Mouse (Mus musculus): ENCODE data around the gene Ptprs. TPM values are rescaled to one million over a fixed set of nuclear protein-coding genes. Genes with fewer than 3 reads are reported as not detected.

Gene Ptprs
- polyA plus RNA-seq, 1 experiment from 2014 or later, result 106 TPM

GRCm38 (mm10) chr17:56384903-56385302 lies 91.4 kb downstream of the Ptprs start:
- no peak overlapping the region for H3K4me3 ChIP-seq
- WGBS, result 83% methylated on average over 6 of the region's 6 CpGs
- no peaks in the 10 kb centered on the region for H3K27me3 ChIP-seq
- no peak overlapping the region for H3K9ac ChIP-seq
- H3K9me3 ChIP-seq, result no peaks in the 10 kb centered on the region
- no peak overlapping the region for H3K27ac ChIP-seq
- peaks cover 95% of the 10 kb centered on the region for H3K36me3 ChIP-seq
- H3K4me2 ChIP-seq (replicated peaks), result no peak overlapping the region
- ATAC-seq (ENCODE audit: low FRiP score, low read depth), result no peak
- H3K4me1 ChIP-seq, result no peaks in the 10 kb centered on the region

- H3K27me3 ChIP-seq, result no peaks in the 10 kb centered on the region
- 65% methylated on average over 8 of the region's 8 CpGs for WGBS
- peaks cover 95% of the 10 kb centered on the region for H3K36me3 ChIP-seq
- no peak overlapping the region for H3K4me3 ChIP-seq
- H3K9ac ChIP-seq, result no peak overlapping the region
- H3K27ac ChIP-seq, result no peak overlapping the region
- H3K4me2 ChIP-seq (replicated peaks), result no peak overlapping the region
- H3K4me1 ChIP-seq, result no peaks in the 10 kb centered on the region
- no peak for ATAC-seq (ENCODE audit: low FRiP score, low read depth)
- no peaks in the 10 kb centered on the region for H3K9me3 ChIP-seq
Observed at GRCm38 (mm10) chr17:56382997-56383396, 93.3 kb downstream of the Ptprs start.

GRCm38 (mm10) chr17:56381183-56381582 lies 95.1 kb downstream of the Ptprs start:
- Histone ChIP-seq H3K4me2 (replicated peaks) (no peak overlapping the region), H3K4me1 (no peaks in the 10 kb centered on the region), H3K27me3 (no peaks in the 10 kb centered on the region), H3K27ac (no peak overlapping the region), H3K4me3 (no peak overlapping the region), H3K36me3 (peaks cover 96% of the 10 kb centered on the region), H3K9me3 (no peaks in the 10 kb centered on the region), H3K9ac (no peak overlapping the region)
- ATAC-seq (ENCODE audit: low FRiP score, low read depth), result no peak
- WGBS, result 80% methylated on average over 5 of the region's 5 CpGs

DNA sequence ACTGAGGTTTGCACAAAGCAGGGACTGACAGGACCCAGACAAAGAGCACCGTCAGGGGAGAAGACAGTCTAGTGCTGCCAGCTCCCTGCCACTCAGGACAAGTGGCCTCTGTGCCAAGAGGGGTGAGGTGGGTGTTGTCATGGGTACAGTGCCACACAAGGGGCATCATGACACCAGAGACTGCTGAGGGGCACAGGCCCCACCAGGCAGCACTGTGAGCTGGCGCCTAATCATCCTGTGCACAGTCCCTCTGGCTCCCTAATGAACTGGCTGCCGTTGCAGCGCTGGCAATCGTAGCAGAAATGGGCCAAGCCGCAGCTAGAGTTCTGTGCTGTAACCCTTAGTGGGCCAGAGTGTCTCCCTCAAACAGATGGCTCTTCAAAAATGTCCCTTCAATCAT lies 96.0 kb downstream of the Ptprs start:
- WGBS, result 81% methylated on average over 6 of the region's 6 CpGs
- Histone ChIP-seq H3K36me3 (peaks cover 96% of the 10 kb centered on the region), H3K4me1 (no peaks in the 10 kb centered on the region)

DNA sequence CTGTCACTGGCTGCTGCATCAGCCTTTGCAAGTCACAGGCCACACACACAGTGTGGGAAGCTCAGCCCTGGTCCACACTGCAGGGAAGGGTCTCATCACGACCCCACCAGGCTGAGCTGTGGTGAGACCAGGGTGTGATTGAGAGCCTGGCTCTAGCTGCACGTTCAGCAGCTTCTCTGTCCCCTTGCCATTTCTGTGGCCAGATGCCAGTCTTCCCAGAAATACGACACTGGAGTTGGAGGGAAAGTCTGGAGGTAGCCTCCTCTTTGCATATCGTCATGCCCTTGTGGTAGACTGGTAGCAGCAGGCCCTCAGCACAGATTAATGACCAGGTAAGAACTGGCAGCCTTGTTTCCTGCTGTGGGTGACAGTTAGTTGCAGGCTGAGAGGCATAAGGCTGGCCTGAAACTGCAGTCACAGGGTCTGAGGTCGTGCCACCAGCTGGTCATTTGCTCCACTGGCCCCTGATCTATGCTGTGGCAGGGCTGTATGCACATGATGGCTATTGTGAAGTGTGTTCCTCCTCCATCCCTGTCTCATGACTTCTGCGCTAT lies 96.9 kb downstream of the Ptprs start:
- H3K9me3 ChIP-seq, result no peaks in the 10 kb centered on the region
- WGBS, result 67% methylated on average over 6 of the region's 6 CpGs
- H3K27ac ChIP-seq, result no peak overlapping the region
- no peak overlapping the region for H3K4me2 ChIP-seq (replicated peaks)
- no peak for ATAC-seq (ENCODE audit: low FRiP score, low read depth)
- no peaks in the 10 kb centered on the region for H3K4me1 ChIP-seq
- no peaks in the 10 kb centered on the region for H3K27me3 ChIP-seq
- H3K9ac ChIP-seq, result peak overlapping the region; percentile 35; the same call in 1 of the 2 replicates
- peaks cover 96% of the 10 kb centered on the region for H3K36me3 ChIP-seq
- H3K4me3 ChIP-seq, result no peak overlapping the region

More for the DNA sequence above, 96.0 kb downstream of the Ptprs start:
- Histone ChIP-seq H3K27me3 (no peaks in the 10 kb centered on the region), H3K4me3 (no peak overlapping the region), H3K9ac (no peak overlapping the region), H3K27ac (no peak overlapping the region), H3K4me2 (replicated peaks) (no peak overlapping the region), H3K9me3 (no peaks in the 10 kb centered on the region)
- no peak for ATAC-seq (ENCODE audit: low FRiP score, low read depth)

- Histone ChIP-seq H3K9me3 (no peaks in the 10 kb centered on the region), H3K4me1 (no peaks in the 10 kb centered on the region), H3K4me2 (replicated peaks) (no peak overlapping the region), H3K27me3 (no peaks in the 10 kb centered on the region), H3K4me3 (no peak overlapping the region), H3K9ac (no peak overlapping the region), H3K27ac (no peak overlapping the region), H3K36me3 (peaks cover 99% of the 10 kb centered on the region)
- WGBS, result 78% methylated on average over 1 of the region's 1 CpGs
- ATAC-seq (ENCODE audit: low FRiP score, low read depth), result no peak
Observed at GRCm38 (mm10) chr17:56374851-56375250, 101.4 kb downstream of the Ptprs start.

- 72% methylated on average over 17 of the region's 17 CpGs for WGBS
- H3K36me3 ChIP-seq, result peaks cover 99% of the 10 kb centered on the region
Observed at GRCm38 (mm10) chr17:56373136-56374034, 102.9 kb downstream of the Ptprs start.

GRCm38 (mm10) chr17:56372109-56372508 lies 104.2 kb downstream of the Ptprs start:
- Histone ChIP-seq H3K27ac (no peak overlapping the region), H3K4me1 (no peaks in the 10 kb centered on the region), H3K9me3 (no peaks in the 10 kb centered on the region), H3K9ac (no peak overlapping the region), H3K4me2 (replicated peaks) (no peak overlapping the region), H3K36me3 (peaks cover 98% of the 10 kb centered on the region), H3K27me3 (no peaks in the 10 kb centered on the region), H3K4me3 (no peak overlapping the region)
- ATAC-seq (ENCODE audit: low FRiP score, low read depth), result no peak
- WGBS, result 66% methylated on average over 4 of the region's 4 CpGs

More at GRCm38 (mm10) chr17:56373136-56374034, 102.9 kb downstream of the Ptprs start:
- Histone ChIP-seq H3K4me2 (replicated peaks) (no peak overlapping the region), H3K9ac (peak overlapping the region; percentile 25; the same call in 1 of the 2 replicates), H3K4me1 (no peaks in the 10 kb centered on the region), H3K27ac (no peak overlapping the region), H3K27me3 (no peaks in the 10 kb centered on the region), H3K9me3 (no peaks in the 10 kb centered on the region), H3K4me3 (no peak overlapping the region)
- ATAC-seq (ENCODE audit: low FRiP score, low read depth), result no peak

- WGBS, result 48% methylated on average over 15 of the region's 15 CpGs
- Histone ChIP-seq H3K9me3 (no peaks in the 10 kb centered on the region), H3K36me3 (peaks cover 95% of the 10 kb centered on the region), H3K4me2 (replicated peaks) (no peak overlapping the region), H3K9ac (no peak overlapping the region), H3K4me3 (no peak overlapping the region), H3K27ac (no peak overlapping the region; the same call in 1 of the 2 replicates), H3K27me3 (no peaks in the 10 kb centered on the region), H3K4me1 (no peaks in the 10 kb centered on the region)
- ATAC-seq (ENCODE audit: low FRiP score, low read depth), result no peak
Observed at GRCm38 (mm10) chr17:56371029-56371660, 105.1 kb downstream of the Ptprs start.

DNA sequence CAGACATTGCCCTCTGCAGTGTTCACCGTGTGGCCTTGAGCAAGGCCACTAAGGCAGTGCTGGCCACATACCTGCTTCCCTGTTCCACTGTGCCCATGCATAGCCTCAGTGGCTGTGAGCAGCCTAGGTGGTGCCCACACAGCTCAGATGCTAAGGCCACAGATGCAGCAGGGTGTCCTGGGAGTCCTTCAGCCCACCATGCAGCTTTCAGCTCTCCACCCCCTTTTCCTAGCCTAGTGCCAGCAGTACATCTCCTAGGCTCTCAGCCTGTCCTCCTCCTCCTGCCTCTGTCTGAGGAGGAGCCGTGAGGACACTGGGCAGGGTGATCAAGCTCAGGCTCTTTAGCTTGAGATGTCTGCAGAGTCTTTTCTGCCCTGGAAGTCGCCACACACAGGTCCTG lies 106.2 kb downstream of the Ptprs start:
- no peak for ATAC-seq (ENCODE audit: low FRiP score, low read depth)

DNA sequence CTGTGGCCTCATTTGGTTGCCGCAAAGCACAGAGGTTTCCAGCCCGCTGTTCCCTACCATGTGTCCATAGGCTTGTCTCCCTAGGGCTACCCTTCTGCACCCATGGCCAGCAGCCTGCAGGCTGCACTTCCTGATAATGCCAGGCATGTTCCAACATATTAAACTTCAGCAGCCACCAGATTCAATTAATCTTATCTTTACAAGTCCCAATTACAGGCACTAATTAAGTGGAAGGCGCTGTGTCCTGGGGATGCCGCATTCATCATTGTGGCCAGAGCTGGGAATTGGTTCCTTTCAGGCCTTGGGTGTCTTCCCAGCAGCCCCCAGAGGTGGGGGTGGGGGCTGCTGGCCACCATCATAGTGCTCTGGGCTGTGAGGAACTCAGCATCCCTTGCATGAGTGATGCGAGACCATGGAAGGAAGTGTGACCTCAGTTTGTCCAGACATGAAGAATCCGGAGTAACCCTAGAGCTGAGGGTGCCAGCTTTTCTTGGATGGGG lies 107.9 kb downstream of the Ptprs start:
- no peak for ATAC-seq (ENCODE audit: low FRiP score, low read depth)
- Histone ChIP-seq H3K36me3 (peaks cover 89% of the 10 kb centered on the region), H3K4me3 (no peak overlapping the region), H3K4me1 (peaks cover 8% of the 10 kb centered on the region; the same call in 1 of the 2 replicates), H3K4me2 (replicated peaks) (no peak overlapping the region), H3K9me3 (no peaks in the 10 kb centered on the region), H3K27ac (no peak overlapping the region), H3K9ac (no peak overlapping the region), H3K27me3 (no peaks in the 10 kb centered on the region)
- WGBS, result 90% methylated on average over 6 of the region's 6 CpGs

More for the DNA sequence above, 106.2 kb downstream of the Ptprs start:
- Histone ChIP-seq H3K27ac (no peak overlapping the region), H3K9me3 (no peaks in the 10 kb centered on the region), H3K27me3 (no peaks in the 10 kb centered on the region), H3K9ac (no peak overlapping the region), H3K4me3 (no peak overlapping the region), H3K4me2 (replicated peaks) (no peak overlapping the region), H3K36me3 (peaks cover 93% of the 10 kb centered on the region), H3K4me1 (peaks cover 8% of the 10 kb centered on the region; the same call in 1 of the 2 replicates)
- WGBS, result 89% methylated on average over 3 of the region's 3 CpGs
